In the genomic region with DNA sequence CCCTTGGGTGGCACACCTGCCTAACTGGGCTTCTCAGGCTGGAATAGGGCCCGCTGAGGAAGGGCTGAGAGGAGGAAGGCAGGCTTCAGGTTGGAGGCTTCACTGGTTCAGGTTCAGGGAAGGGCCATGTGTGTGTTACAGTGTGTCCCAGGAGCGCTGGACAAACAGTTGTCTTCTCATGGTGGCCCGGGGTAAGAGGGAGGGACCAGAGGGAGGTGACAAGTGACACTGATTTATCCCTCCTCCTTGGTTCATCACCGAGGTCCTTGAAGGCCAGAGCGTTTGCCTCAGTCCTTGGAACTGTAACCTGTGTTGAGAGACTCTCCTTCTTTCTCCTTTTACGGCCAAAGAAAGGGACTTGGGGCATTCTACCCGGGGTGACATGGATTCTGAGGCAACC, we compare ENCODE assay signal across 17 mouse cellular contexts. TPM values are rescaled to one million over a fixed set of nuclear protein-coding genes. Genes with fewer than 3 reads are reported as not detected.
A peak's percentile ranks its signal among the peaks of the same experiment; 100 is the strongest.
DNase-seq lines count a peak whose midpoint lies in the region; ATAC-seq and TF ChIP-seq lines count a peak whose summit lies in the region.
"Had no signal": no experiment of that assay in that cellular context is flagged by ENCODE, and none has a peak within 500 bp of the region (broad histone marks: within the 10 kb centered on the region; RNA-seq: fewer than 3 reads in every experiment).

No protein-coding gene starts in this region.

- no peaks in the 10 kb centered on the region for H3K36me3 ChIP-seq in hindbrain, embryonic 13.5 days
- no peaks in the 10 kb centered on the region for H3K36me3 ChIP-seq in hindbrain, postnatal 0 days (ENCODE audit: insufficient read depth, low read length)
- H3K36me3 ChIP-seq in lung, postnatal 0 days (ENCODE audit: insufficient read depth, low read length), result no peaks in the 10 kb centered on the region
- H3K36me3 ChIP-seq in limb, embryonic 13.5 days, result no peaks in the 10 kb centered on the region

- no peak for TF ChIP-seq EP300 in lung, postnatal 0 days (IDR thresholded peaks at IDR 0.05)

- TF ChIP-seq POLR2A in lung, adult 2 months (IDR thresholded peaks at IDR 0.05; ENCODE audit: borderline replicate concordance, extremely low read depth, low read depth, low read length), result no peak

- peak; percentile 25 for DNase-seq in gastrocnemius, postnatal 25 days
- DNase-seq in gastrocnemius, adult 8-10 months (ENCODE audit: low spot score in 2 of 2), result no peak
- DNase-seq in hindbrain, postnatal 0 days (ENCODE audit: low spot score), result no peak
- no peak for DNase-seq in lung, postnatal 0 days (ENCODE audit: low spot score)
- no peak for DNase-seq in lung, adult 2 months
- DNase-seq in T-cell, adult 2 months (ENCODE audit: low spot score), result no peak
- DNase-seq: adrenal gland, postnatal 10 days; B cell, adult 2 months; cerebellum, adult 9-11 months; kidney, adult 9 months; left cerebral cortex, postnatal 4 days; right cerebral cortex, postnatal 14 days; thymus, adult 2 months had no signal

- no peaks in the 10 kb centered on the region for H3K27me3 ChIP-seq in hindbrain, embryonic 13.5 days
- H3K27me3 ChIP-seq in hindbrain, postnatal 0 days (ENCODE audit: insufficient read depth, low read length), result no peaks in the 10 kb centered on the region
- H3K27me3 ChIP-seq in lung, postnatal 0 days (replicated peaks; ENCODE audit: insufficient read depth, low read length), result no peaks in the 10 kb centered on the region
- H3K27me3 ChIP-seq in limb, embryonic 13.5 days, result no peaks in the 10 kb centered on the region
- H3K27me3 ChIP-seq: forebrain, embryonic 13.5 days had no signal

- no peak overlapping the region; the same call in 1 of the 2 replicates for H3K9ac ChIP-seq in hindbrain, embryonic 13.5 days
- H3K9ac ChIP-seq in hindbrain, postnatal 0 days (replicated peaks; ENCODE audit: low read length), result no peak overlapping the region
- no peak overlapping the region for H3K9ac ChIP-seq in lung, postnatal 0 days (replicated peaks; ENCODE audit: low read depth)
- no peak overlapping the region for H3K9ac ChIP-seq in limb, embryonic 13.5 days
- H3K9ac ChIP-seq: forebrain, embryonic 13.5 days had no signal

- 70% methylated on average over 7 of the region's 7 CpGs for WGBS in hindbrain, embryonic 13.5 days
- WGBS in hindbrain, postnatal 0 days, result 74% methylated on average over 7 of the region's 7 CpGs
- 33% methylated on average over 7 of the region's 7 CpGs for WGBS in lung, postnatal 0 days
- 41% methylated on average over 7 of the region's 7 CpGs for WGBS in lung, adult 2 months
- WGBS in limb, embryonic 13.5 days, result 51% methylated on average over 7 of the region's 7 CpGs

- TF ChIP-seq CTCF in hindbrain, postnatal 0 days (IDR thresholded peaks at IDR 0.05; ENCODE audit: low read depth), result no peak
- TF ChIP-seq CTCF in lung, postnatal 0 days (IDR thresholded peaks at IDR 0.05), result no peak
- TF ChIP-seq CTCF in lung, adult 2 months (IDR thresholded peaks at IDR 0.05; ENCODE audit: insufficient read depth, low read length), result no peak

- no peak overlapping the region for H3K4me2 ChIP-seq in hindbrain, embryonic 13.5 days
- no peak overlapping the region for H3K4me2 ChIP-seq in hindbrain, postnatal 0 days (ENCODE audit: low read depth, low read length)
- no peak overlapping the region for H3K4me2 ChIP-seq in lung, postnatal 0 days (replicated peaks; ENCODE audit: low read depth, low read length)
- H3K4me2 ChIP-seq in limb, embryonic 13.5 days (replicated peaks), result 0 out of 2 replicates have a peak overlapping the region, but pooled peaks have one; percentile 7
- H3K4me2 ChIP-seq: forebrain, embryonic 13.5 days had no signal

- no peak overlapping the region for H3K4me3 ChIP-seq in hindbrain, embryonic 13.5 days
- no peak overlapping the region for H3K4me3 ChIP-seq in hindbrain, postnatal 0 days (ENCODE audit: low read length)
- H3K4me3 ChIP-seq in lung, postnatal 0 days (ENCODE audit: low read depth, low read length), result no peak overlapping the region
- no peak overlapping the region for H3K4me3 ChIP-seq in lung, adult 2 months (replicated peaks; ENCODE audit: extremely low read depth, low read depth, low read length)
- H3K4me3 ChIP-seq in limb, embryonic 13.5 days, result no peak overlapping the region
- H3K4me3 ChIP-seq: forebrain, embryonic 13.5 days had no signal

- H3K27ac ChIP-seq in hindbrain, embryonic 13.5 days, result peak overlapping the region; percentile 58; the same call in 1 of the 2 replicates
- no peak overlapping the region for H3K27ac ChIP-seq in hindbrain, postnatal 0 days
- H3K27ac ChIP-seq in lung, postnatal 0 days (ENCODE audit: low read length), result no peak overlapping the region
- H3K27ac ChIP-seq in limb, embryonic 13.5 days, result peak overlapping the region; percentile 52; the same call in 1 of the 2 replicates
- H3K27ac ChIP-seq: forebrain, embryonic 13.5 days had no signal

- no peak for ATAC-seq in hindbrain, embryonic 13.5 days (ENCODE audit: low FRiP score)
- no peak for ATAC-seq in hindbrain, postnatal 0 days
- peak; percentile 19; the same call in 1 of the 2 replicates for ATAC-seq in lung, postnatal 0 days
- ATAC-seq in limb, embryonic 13.5 days (ENCODE audit: low FRiP score, low read depth), result no peak
- ATAC-seq: forebrain, embryonic 13.5 days; hindbrain, embryonic 16.5 days had no signal

- no peaks in the 10 kb centered on the region for H3K9me3 ChIP-seq in hindbrain, embryonic 13.5 days
- H3K9me3 ChIP-seq in hindbrain, postnatal 0 days (ENCODE audit: low read length), result no peaks in the 10 kb centered on the region
- H3K9me3 ChIP-seq in lung, postnatal 0 days (ENCODE audit: low read length), result no peaks in the 10 kb centered on the region
- 0 out of 2 replicates have a peak, but pooled peaks cover 4% of the 10 kb centered on the region for H3K9me3 ChIP-seq in limb, embryonic 13.5 days
- H3K9me3 ChIP-seq: forebrain, embryonic 13.5 days had no signal

- peaks cover 10% of the 10 kb centered on the region for H3K4me1 ChIP-seq in hindbrain, embryonic 13.5 days (replicated peaks)
- no peaks in the 10 kb centered on the region; the same call in 1 of the 2 replicates for H3K4me1 ChIP-seq in hindbrain, postnatal 0 days (ENCODE audit: insufficient read depth, low read length)
- no peaks in the 10 kb centered on the region for H3K4me1 ChIP-seq in lung, postnatal 0 days (ENCODE audit: insufficient read depth, low read depth, low read length)
- H3K4me1 ChIP-seq in lung, adult 2 months (ENCODE audit: control insufficient read depth, insufficient read depth, low read length), result no peaks in the 10 kb centered on the region
- peaks cover 14% of the 10 kb centered on the region for H3K4me1 ChIP-seq in limb, embryonic 13.5 days

RNA-seq across cellular contexts. Expression of gene Ncbp1, which starts 37.9 kb away (rescaled TPM):
- total RNA-seq in gastrocnemius, postnatal 25 days (2021), result 10 to 100 TPM; 13.0 to 13.2 TPM
- 10 to 100 TPM; 11.7 to 16.9 (median 13.2) TPM for total RNA-seq in gastrocnemius, adult 8-10 months (2022)
- polyA plus RNA-seq in hindbrain, embryonic 13.5 days (2015; fragmentation: Nextera tagmentation; extraction: Ambion mirVana), result 87.5 and 91.0 TPM in 2 replicates
- 34.8 and 35.3 TPM in 2 replicates for total RNA-seq in hindbrain, postnatal 0 days (2014; rRNA removed)
- polyA plus RNA-seq in hindbrain, postnatal 0 days (2015; fragmentation: Nextera tagmentation; extraction: Ambion mirVana), result 44.7 and 46.2 TPM in 2 replicates
- polyA plus RNA-seq in lung, postnatal 0 days (2015; fragmentation: Nextera tagmentation; extraction: Ambion mirVana), result 21.9 and 23.8 TPM in 2 replicates
- 11.6 and 19.3 TPM in 2 replicates for polyA plus RNA-seq in lung, adult 2 months (2012; rRNA removed)
- 81.0 and 85.4 TPM in 2 replicates for polyA plus RNA-seq in limb, embryonic 13.5 days (2015; fragmentation: Nextera tagmentation; extraction: Ambion mirVana)

RNA-seq across cellular contexts. Expression of gene Tstd2, which starts 38.0 kb away (rescaled TPM):
- total RNA-seq in gastrocnemius, postnatal 25 days (2021), result 10 to 100 TPM; 10.2 to 10.7 TPM
- total RNA-seq in gastrocnemius, adult 8-10 months (2022), result 10 to 100 TPM in 1 of 4 experiments, 1 to 10 TPM in 3; 8.4 to 11.9 (median 9.2) TPM
- 37.7 and 42.0 TPM in 2 replicates for polyA plus RNA-seq in hindbrain, embryonic 13.5 days (2015; fragmentation: Nextera tagmentation; extraction: Ambion mirVana)
- total RNA-seq in hindbrain, postnatal 0 days (2014; rRNA removed), result 20.2 and 25.5 TPM in 2 replicates
- polyA plus RNA-seq in hindbrain, postnatal 0 days (2015; fragmentation: Nextera tagmentation; extraction: Ambion mirVana), result 18.5 and 22.4 TPM in 2 replicates
- 16.8 and 19.3 TPM in 2 replicates for polyA plus RNA-seq in lung, postnatal 0 days (2015; fragmentation: Nextera tagmentation; extraction: Ambion mirVana)
- polyA plus RNA-seq in lung, adult 2 months (2012; rRNA removed), result 11.0 and 13.2 TPM in 2 replicates
- 48.5 and 51.0 TPM in 2 replicates for polyA plus RNA-seq in limb, embryonic 13.5 days (2015; fragmentation: Nextera tagmentation; extraction: Ambion mirVana)

Comparison
In these comparisons a context has a peak if more than half of its experiments do, and no peak if none do; other contexts are left out.
1. H3K27ac ChIP-seq: peak in hindbrain, embryonic 13.5 days (single experiment) and limb, embryonic 13.5 days (single experiment); none in hindbrain, postnatal 0 days (single experiment) and lung, postnatal 0 days (single experiment).